Mouse (Mus musculus): ENCODE measurements around the gene Zmat3. TPM values are rescaled to one million over a fixed set of nuclear protein-coding genes. Genes with fewer than 3 reads are reported as not detected.

Gene Zmat3
- 3.2 TPM for polyA plus RNA-seq (2014; fragmentation: Illumina TruSeq; extraction: RNeasy Lipid Tissue Mini Kit (QIAGEN cat#74804); ENCODE audit: insufficient read depth, low read depth, low replicate concordance)

GRCm38 (mm10) chr3:32365546-32366245 lies at the start of gene Zmat3:
Gene Zmat3, minus strand, starts transcription at chr3:32366014.

GRCm38 (mm10) chr3:32397461-32398174 lies 31.8 kb upstream of the Zmat3 start, which contains the start of gene Pik3ca:
Gene Pik3ca, plus strand, starts transcription at chr3:32397671.

Other genes starting within 250 kb of the Zmat3 start
- gene Pik3ca, start 31.7 kb upstream of the Zmat3 start, polyA plus RNA-seq (2014; fragmentation: Illumina TruSeq; extraction: RNeasy Lipid Tissue Mini Kit (QIAGEN cat#74804); ENCODE audit: insufficient read depth, low read depth, low replicate concordance), result 30.5 TPM
- gene Kcnmb3, start 126.2 kb upstream of the Zmat3 start, polyA plus RNA-seq (2014; fragmentation: Illumina TruSeq; extraction: RNeasy Lipid Tissue Mini Kit (QIAGEN cat#74804); ENCODE audit: insufficient read depth, low read depth, low replicate concordance), result not detected
- 31.1 TPM for gene Zfp639, start 144.2 kb upstream of the Zmat3 start, polyA plus RNA-seq (2014; fragmentation: Illumina TruSeq; extraction: RNeasy Lipid Tissue Mini Kit (QIAGEN cat#74804); ENCODE audit: insufficient read depth, low read depth, low replicate concordance)
- 26.8 TPM for gene Mfn1, start 163.5 kb upstream of the Zmat3 start, polyA plus RNA-seq (2014; fragmentation: Illumina TruSeq; extraction: RNeasy Lipid Tissue Mini Kit (QIAGEN cat#74804); ENCODE audit: insufficient read depth, low read depth, low replicate concordance)

Data from lung, adult 10 weeks (tissue).